Mouse (Mus musculus) megakaryocyte, embryonic 14.5 days (primary cell): ENCODE measurements around the gene Aldh1b1.

Source experiments
- FLI1 ChIP-seq: IDR thresholded peaks from 2 replicates; pipeline ENCODE4 v1.6.1; 2012; ENCODE audit warnings: low read length, inconsistent platforms, mixed read lengths
- GATA1 ChIP-seq: IDR thresholded peaks from 3 replicates; pipeline ENCODE4 v1.6.1; 2012; ENCODE audit warnings: mixed read lengths, low read length, inconsistent platforms, borderline replicate concordance

DNA sequence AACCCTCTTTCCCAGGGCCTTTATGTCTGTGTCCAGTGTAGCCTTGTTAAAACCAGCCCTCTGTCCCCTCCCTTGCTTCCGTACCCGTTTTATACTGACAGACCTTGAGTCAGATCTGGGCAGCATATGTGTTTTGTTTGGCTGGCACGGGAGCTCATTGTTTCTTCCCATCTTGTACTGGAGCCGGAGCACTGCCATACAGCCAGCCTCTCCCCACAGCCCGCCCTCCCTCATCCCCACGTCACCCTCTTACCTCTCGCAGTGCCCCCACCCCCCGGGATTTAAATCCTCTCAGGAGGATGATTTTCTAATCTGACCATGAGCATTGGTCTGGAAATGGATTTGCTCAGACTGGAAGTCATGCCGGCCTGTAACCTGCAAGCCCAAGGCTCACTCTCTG lies 43.7 kb upstream of the Aldh1b1 start:
- TF ChIP-seq GATA1 (no peak), FLI1 (no peak)
